Mouse (Mus musculus): Measurements from ENCODE around the gene B3gat3.

GRCm38 (mm10) chr19:8952241-8952640 lies 32.1 kb downstream of the B3gat3 start:
- TF ChIP-seq CTCF (IDR thresholded peaks at IDR 0.05) (no peak), POLR2A (IDR thresholded peaks at IDR 0.05; ENCODE audit: insufficient read depth, low read depth, low read length) (no peak)
